Mouse (Mus musculus) heart, postnatal 14 days (tissue): ENCODE measurements at regions not wholly inside any gene's neighbourhood (a gene's known extent, or its start where the extent isn't known, plus 50 kb on each side); places are given as distances from the start of the nearest gene placed in this dataset.
"Not testable (repeated sequence)": the region's sequence is repeated elsewhere in the genome, so short reads cannot be mapped to it uniquely, and the experiment has no call there.

Source experiments
- DNase-seq, 2 experiments: peaks; one replicate each; pipeline ENCODE4 v3.0.0; 2021 to 2022
- intact Hi-C: fragments of 180-260 bp; cut with DNase I; formaldehyde crosslinking; loops from one replicate; pipeline ENCODE4 v1.15.1; 2025

DNA sequence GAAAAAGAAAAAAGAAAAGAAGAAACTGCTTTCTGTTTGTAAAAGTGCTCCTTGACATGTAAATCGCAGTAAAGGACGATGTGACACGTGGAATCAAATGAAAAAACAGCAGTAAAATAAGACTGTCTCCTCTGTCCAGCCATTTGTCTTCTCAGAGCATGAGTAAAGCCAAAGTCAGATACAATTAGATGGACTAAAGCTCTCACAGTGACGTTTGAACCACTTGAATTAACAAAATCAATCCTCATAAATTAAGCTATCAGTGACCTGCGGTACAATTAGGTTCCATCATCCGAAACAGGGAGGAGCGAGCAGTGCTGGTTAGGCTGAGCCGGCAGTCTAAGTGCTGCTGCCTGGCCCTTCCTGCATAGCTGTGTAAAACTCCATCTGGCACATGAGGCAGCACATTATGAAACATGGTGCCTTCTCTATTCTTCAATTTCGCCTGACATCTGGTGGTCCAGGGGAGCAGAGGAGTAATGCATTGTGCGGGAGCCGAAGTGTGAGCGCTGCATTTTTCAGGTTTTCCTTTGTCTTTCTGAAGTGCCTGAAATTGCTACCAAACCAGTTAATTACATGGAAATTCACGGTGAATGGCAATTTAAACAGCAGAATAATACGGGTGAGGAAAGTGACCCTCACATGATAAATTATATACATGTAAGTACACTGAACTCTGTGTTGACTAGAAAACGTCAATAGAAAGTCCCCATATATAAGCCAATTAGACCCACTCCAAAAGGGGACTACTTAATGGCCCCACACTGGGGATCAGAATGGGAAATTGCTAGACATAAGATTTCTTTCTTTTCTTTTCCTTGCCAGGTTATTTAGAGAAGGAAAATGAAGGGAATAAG, 118.1 kb downstream of the Mmrn1 start:
- DNase-seq = no peak
- intact Hi-C loops = no loop called here

DNA sequence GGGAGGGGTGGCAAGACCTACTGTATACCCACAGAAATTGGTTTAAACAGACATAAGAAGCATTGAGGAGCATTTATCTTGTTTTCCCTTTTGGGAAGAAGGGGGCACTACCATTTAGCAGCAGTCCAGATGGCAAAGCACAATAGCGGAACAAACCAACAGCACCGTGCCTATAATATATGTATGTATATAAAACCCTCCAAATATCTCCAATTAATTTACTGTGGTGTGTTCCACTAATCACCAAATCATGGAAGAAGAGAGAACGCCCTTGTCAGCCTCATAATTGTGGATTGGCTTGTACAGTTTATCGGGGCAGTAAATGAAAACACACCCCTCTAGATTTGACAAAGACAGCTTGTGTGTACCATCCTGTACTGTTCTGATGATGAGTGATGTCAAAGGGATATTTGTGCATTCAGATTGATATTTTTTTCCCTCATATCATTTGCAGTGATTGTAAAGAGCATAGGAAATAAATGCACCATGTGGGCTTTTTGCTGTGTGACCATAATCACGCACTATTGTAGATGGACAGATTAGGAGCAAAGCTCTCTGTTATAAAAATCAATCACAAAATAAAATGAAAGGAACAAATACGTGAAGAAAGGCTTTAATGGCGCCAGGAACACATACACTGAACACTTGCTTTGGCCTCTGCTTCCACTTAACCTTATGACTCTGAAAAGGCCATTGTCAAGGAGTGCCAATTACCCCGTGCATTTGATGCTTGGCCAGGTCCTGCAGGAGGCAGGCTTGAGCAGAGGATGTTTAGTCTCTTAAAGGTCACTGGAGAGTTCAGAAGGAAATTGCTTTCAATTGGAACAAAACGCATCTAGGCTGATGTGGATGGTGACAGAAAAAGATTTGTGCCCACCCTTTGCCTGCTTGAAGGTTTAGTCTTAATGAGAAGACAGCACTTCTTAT, 119.0 kb downstream of the Mmrn1 start:
- DNase-seq = no peak
- intact Hi-C loops = no loop called here

DNA sequence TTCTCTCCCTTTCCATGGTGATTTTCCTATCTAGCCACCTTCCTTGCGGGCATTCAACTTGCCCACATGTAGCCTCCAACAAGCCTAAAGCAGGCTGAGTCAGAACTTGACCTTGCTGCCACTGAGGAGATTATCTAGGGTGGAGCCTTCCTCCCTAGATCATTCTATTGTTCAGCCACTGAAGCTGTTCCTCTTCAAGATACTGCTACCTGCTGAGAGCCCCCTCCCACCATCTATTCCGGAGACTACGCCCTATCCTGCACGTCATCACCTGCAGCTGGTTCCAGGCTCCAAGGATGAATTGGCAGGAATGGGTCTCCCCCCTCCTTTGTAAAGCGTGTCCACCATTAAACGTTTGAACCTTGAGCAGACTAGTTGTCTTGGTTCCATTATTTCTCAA, 122.9 kb downstream of the Mmrn1 start:
- intact Hi-C loops, DNase-seq: not testable (repeated sequence)

DNA sequence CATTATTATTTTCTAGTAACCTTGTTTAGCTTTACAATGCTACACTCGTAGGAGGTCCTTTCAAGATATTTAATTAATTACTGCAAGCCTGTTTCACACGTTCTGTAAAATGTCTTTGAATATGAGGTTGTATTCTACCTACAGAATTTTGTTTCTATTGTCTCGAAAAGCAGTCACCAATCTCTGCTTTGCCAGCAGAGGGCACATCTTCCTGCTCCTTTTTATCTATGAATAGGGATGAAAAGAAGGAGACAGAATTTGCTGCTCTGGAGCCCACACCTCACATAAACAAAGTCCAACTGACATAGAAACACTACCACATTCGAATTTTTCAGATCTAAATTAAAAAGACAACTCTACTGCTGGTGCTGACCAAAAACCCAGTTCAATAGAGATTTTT, 117.0 kb upstream of the Ccser1 start:
- intact Hi-C loops = loop anchor here (1.0 kb wide), 1 partner anchor 238 kb away; no protein-coding TSS in a partner anchor
- peak in 1 of 2 experiments; percentile 2 for DNase-seq

DNA sequence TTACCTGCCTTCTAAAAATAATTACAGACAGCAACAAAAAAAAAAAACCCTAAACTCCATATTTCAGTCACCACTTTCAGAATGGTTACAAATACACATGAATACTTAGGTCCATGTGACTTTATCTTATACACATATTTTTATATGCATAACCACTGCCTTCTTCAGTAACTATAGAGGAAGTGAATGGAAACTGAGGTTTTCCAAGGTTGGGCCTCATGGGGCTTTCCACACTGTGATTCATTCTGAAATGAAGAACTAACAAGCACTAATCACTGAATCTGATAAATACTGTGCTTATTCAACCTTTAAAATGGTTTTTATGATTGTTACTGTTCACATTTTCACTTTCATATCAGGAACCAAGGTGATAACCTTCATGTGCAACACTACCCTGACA, 114.4 kb upstream of the Ccser1 start:
- no peak for DNase-seq
- intact Hi-C loops = no loop called here

DNA sequence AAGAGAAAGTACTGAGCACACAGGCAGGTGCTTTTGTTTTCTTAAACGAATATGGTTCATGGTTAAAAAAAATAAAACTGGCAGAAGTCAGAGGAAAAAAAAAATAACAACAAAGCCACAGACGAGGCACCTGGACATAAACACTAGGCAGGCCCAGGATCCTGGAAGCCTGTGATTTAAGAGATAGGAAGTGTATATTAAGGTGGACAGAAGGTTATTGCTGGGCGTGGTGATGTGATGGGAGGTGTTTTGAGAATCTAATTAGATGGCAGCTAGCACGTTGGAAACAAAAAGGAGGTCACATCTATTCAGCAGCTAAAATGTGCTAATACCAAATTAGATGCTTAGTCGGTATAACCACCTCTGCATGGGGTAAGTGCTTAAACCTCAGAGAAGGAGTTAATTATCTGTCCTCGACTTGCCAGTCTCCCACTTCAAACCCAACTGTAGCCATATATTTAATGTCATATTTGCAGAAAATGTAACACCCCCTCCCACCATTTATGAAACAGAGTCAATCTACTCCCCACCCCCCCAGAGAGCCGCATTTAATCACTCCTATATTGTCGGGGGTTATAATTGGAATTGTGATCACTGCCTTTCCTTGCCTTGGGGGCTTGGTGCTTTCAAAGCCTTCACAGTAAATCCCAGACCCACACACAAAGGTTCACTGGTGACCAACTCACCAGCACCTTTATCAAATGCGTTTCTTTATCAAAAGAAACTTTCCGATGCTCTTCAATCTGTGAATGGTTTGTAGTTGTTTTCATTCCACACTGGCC, 113.4 kb upstream of the Ccser1 start:
- no peak for DNase-seq
- intact Hi-C loops = no loop called here

DNA sequence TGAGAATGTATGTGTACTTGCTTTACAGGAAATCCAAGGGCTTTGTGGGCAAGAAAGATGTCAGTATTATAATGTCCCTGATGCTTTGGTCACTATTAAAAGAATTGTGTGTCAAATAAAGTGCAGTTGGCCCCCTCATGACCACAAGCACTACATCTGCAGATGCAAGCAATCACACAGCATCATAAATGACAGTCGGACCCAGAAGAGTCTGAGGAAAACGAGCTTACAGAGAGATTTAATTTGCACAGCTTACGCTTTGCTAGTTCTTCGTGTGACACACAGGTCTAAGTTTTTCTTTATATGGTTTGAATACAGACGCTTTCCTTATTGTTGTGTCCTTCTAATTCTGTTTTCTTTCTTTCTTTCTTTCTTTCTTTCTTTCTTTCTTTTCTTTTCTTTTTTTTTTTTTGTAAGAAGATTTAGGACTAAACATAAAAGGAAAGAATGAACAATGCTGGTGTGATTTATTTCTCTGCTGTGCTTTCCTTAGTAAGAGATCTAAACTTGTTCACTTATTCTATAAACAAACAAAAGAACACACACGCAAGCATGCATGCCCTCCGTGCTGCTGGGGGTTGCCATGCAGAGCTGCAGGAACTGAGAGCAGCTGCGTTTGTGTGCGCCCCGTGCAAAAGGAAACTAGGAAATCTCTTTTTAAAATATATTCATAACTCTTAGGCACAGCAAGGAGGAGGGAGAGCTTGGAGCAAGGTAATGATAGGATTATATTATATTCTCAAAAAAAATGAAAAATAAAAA, 112.6 kb upstream of the Ccser1 start:
- DNase-seq = no peak
- intact Hi-C loops = no loop called here

DNA sequence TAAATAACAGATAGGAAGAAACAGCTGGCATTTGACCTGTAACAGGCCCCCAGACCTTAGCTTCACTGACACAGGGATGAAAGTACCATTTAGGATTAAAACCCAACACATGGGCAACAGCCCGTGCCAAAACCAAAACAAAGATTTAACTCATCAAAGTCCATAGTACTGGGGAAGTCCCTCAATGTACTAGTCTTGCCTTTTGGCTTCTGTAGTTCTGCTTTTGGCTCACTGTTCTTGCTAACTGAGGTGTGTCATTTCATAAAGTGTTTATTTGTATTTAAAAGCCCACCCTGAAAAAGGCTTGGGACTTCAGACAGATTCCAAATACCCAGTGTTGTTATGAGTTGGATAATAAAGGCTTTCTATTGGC, 112.0 kb upstream of the Ccser1 start:
- DNase-seq = no peak
- intact Hi-C loops = no loop called here

DNA sequence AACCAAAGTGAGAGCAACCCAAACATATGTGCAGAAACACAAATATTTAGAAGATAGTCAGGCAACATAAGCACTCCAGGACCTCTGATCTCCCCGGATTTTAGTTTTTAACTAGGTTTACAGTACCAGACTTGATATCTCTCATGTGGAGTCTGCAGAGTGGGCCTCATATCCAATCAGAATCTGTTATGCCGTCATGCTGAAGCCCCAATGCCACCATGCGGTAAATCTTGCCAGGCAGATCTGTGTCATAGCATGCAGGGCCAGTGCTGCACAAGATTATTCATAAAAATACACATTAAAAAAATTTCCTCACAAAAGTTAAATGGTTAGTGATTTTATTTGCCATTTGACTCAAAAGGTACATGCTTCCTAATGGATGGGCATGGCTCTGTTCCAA, 106.9 kb upstream of the Ccser1 start:
- intact Hi-C loops = no loop called here
- DNase-seq = no peak

DNA sequence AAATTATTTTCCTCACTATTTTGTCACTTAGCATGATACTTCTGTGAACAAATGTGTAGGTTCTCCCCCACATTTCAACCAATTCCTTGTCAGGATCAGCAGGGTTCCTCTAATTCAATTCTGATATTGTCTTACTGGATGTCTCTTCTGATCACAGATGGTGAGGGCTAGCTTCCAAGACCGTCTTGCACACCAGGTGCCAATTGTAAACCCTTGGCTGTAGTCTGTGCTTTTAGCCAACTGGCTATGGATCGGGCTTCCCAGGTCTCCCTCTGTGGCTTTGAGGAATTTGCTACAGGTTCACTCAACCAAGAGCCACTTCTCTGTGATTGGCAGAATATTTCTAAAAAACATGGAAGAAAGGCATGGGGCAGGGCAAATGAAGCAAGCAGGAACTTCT, 106.3 kb upstream of the Ccser1 start:
- DNase-seq = no peak
- intact Hi-C loops = no loop called here

DNA sequence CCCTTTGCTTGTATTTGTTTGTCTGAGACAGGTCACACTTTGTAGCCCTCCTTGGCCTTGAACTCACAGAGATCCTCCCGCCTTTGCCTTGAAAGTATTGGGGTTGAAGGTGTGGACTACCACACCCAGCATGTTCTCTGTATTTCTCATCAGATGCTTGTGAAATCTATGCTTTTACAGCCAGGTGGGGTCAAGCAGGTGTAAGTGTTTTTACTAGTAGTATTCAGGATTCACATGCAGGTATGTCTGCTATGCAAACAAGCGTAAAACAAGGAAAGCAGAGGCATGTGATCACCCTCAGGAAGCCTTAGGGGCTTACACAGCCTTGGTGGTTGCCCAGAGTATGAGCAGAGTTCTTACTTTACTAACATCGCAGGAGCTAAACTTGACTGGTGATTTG, 105.4 kb upstream of the Ccser1 start:
- intact Hi-C loops = no loop called here
- no peak for DNase-seq

DNA sequence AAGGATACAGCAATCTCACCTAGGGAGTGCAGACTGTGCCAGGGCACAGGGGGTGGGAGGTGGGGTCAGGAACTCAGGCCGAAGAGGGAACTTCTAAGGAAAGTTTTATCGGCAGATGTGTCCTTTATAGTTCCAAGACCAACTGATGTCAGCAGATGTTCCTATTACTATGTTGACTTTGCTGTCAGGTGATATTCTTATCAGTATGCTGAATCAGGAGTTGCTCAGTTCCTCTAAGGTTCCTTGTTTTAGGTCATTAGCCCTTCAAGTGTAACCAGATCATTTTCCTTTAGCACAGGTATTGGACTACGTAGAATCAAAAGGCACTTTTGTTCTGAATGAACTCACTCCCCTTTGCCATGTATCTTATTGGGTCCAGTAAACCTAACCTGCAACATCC, 101.6 kb upstream of the Ccser1 start:
- intact Hi-C loops = no loop called here
- no peak for DNase-seq

DNA sequence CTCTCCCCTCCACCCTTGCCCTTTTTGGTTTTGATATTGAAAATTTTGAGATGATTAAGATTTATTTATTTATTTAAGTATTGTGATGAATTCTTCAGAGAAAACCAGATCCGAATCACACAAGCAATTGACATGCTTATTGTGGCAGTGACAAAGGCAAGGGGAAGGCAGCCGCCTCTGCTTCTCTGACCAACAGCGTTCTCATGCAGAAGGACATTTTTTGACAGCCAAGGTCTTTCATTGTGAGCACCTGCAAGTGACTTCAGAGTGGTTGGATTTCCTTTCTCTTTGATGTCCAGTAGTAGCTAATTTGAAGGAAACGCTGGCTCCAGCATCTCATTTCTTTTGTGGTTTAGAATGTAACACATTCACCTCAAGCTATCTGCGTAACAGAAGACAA, 99.5 kb upstream of the Ccser1 start:
- intact Hi-C loops = no loop called here

DNA sequence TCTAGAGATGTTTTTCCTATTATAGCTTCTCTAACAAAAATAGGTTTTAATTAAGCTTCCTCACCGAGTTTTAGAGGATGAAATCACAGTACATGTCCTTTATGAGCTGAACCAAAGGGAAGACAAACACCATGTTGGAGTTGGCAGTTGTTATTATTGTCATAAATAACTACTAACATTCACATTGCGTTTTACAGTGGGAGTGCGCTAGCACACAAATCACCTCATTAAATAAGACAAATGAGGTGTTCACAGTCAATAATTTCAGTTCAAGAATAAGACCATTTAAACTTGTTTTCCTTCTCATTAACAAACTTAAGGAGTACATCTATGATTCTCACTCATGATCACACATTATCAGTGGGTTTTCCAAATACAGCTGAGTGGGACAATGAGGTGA, 96.8 kb upstream of the Ccser1 start:
- intact Hi-C loops = no loop called here

More for the DNA sequence above, 99.5 kb upstream of the Ccser1 start:
- DNase-seq = no peak

DNA sequence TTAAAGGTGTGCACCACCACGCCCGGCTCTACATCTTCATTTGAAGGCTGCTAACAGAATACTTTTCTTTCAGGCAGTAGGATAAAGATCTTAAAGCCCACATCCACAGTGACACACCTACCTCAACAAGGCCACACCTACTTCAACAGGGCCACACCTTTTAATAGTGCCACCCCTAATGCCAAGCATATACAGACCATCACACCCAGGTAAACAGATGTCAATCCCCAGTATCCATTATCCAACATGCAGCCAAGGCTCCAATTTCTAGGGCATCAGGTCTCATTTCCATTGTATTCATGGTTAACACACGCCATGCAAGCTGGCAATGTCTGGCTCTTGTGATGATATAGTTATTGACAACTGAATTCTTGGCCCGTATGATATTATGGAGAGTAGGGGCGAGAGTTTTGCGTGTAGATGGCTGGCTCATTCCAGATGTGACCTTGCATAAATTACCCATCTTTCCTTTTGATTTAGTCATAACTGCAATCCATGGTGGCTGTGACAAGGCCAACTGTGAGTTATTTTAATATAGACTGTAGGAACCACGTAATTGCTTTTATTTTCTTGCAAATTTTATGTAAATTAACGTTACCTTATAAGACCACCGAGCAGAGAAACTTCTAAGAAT, 80.7 kb upstream of the Ccser1 start:
- intact Hi-C loops = no loop called here
- DNase-seq = no peak

More for the DNA sequence above, 96.8 kb upstream of the Ccser1 start:
- no peak for DNase-seq

DNA sequence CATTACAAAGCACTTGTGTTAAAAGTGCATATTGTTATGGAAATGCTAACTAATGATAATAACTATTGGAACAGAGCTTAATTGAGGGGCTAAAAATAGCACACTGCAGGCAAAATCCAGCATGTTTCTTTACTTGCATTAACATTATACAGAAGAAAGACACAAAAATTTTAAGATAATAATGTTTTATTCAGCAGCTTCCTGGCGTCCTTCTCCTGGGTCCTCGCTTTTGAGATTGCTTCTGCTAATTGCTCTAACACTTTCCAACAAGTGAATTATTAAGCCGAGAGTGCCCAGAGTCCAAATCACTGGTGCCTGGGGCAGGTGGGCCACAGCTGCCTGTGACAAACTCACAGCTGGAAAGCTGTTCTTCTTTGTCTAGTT, 80.2 kb upstream of the Ccser1 start:
- intact Hi-C loops = no loop called here

DNA sequence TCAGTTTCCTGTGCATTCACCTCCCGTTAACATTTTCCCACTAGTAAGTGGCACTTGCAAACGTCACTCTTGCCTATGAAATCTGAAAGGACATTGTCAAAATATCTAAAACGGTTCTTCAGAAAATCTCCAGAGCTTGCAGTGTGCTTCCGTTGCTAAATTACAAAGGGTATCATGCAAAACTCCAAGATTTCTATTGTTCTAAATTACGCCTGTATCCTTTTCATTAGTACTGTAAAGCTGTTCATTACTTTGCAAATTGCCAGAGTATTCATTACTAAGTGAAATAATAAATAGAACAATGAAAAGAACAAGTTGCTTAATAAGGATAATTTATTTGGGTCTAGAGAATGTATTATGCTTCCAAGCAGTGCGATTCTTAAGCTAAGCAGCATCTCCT, 78.2 kb upstream of the Ccser1 start:
- DNase-seq = no peak
- intact Hi-C loops = no loop called here

More for the DNA sequence above, 80.2 kb upstream of the Ccser1 start:
- no peak for DNase-seq

DNA sequence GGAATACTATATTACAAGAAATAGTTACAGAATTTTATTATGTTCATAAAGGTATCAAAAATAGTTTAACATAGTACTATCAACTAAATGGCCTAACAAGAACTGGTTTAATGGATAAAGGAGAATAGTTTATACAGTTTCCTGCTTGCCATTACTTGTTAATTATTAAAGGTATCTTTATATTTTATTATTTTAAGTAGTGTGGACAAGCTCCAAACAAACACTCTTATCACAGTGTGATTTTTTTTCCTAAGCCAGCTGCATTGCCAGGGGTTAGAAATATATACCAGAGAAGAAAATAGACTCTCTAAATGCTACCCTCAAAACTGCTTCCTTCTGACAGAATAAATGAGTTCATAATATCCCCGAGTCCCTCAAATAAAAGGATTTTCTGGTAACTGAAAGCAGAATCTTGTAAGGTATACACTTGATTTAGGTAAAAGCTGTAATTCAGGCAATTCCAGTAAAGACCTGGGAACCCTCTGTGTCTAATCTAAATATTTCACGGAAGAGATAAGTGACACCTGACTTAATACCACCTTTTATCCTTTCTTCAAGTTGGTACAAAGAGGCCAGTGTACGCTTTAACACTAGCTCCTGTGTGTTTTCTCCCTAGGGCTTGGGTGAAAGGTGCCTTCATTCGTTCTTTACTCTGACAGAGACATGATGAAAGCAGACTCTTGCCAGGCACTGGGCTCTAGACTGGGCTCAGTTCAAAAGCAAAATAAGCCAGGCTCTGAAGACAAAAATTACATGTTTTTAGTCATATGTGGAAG, 76.5 kb upstream of the Ccser1 start:
- intact Hi-C loops = no loop called here
- no peak for DNase-seq

DNA sequence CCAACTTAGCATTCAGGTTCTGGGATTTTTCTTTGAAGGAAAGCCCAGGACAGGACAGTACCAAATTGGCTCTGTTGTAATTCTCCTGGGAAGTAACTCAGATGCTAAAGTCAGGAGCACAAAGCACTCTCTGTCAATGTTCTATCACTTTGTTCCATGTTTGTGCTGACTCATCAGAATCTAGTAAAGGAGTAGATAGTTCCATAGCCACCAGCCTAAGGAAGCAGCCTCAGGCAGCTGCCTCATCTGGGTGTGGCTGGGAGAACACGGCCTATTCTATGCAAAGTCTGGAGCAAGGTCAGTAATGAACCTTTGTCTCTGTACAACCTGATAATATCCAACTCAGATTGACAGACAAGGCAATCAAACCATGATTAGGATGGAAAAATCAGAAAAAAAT, 64.9 kb upstream of the Ccser1 start:
- no peak for DNase-seq
- intact Hi-C loops = no loop called here
